Mouse (Mus musculus) monocyte, adult 2 months (primary cell): ENCODE measurements around the gene Mettl25.
A peak's percentile ranks its signal among the peaks of the same experiment; 100 is the strongest.

Experiments used
- DNase-seq, 2 experiments: peaks; one replicate each; pipeline ENCODE4 v3.0.0; 2022; ENCODE audit warnings: low spot score in 2 of 2, low read depth in 1 of 2

Mettl25 gene

GRCm38 (mm10) chr10:105840928-105841888, at the start of gene Mettl25, which contains the start of gene Ccdc59:
Mettl25 (minus strand) TSS chr10:105841380.
Ccdc59 (plus strand) TSS chr10:105841067.
- DNase-seq: peak; percentile 86 to 96

- no peak for DNase-seq
Measured at GRCm38 (mm10) chr10:105867312-105867711, 26.1 kb upstream of the Mettl25 start.

- DNase-seq: no peak
Measured at GRCm38 (mm10) chr10:105851136-105851535, 10.0 kb upstream of the Mettl25 start.

- DNase-seq: no peak
Measured at GRCm38 (mm10) chr10:105850286-105850685, 9.1 kb upstream of the Mettl25 start.

GRCm38 (mm10) chr10:105842574-105842973, 1.4 kb upstream of the Mettl25 start:
- no peak for DNase-seq

- no peak for DNase-seq
Measured at GRCm38 (mm10) chr10:105834627-105835228, 6.5 kb downstream of the Mettl25 start.

GRCm38 (mm10) chr10:105806259-105807010, 34.7 kb downstream of the Mettl25 start:
- DNase-seq: no peak

GRCm38 (mm10) chr10:105803461-105803860, 37.7 kb downstream of the Mettl25 start:
- DNase-seq: no peak

GRCm38 (mm10) chr10:105802132-105802531, 39.0 kb downstream of the Mettl25 start:
- DNase-seq: no peak

- DNase-seq: no peak
Measured at GRCm38 (mm10) chr10:105801147-105801546, 40.0 kb downstream of the Mettl25 start.

GRCm38 (mm10) chr10:105797250-105797924, 43.8 kb downstream of the Mettl25 start:
- DNase-seq: no peak

- no peak for DNase-seq
Measured at GRCm38 (mm10) chr10:105793776-105794552, 47.2 kb downstream of the Mettl25 start.

- no peak for DNase-seq
Measured at GRCm38 (mm10) chr10:105788744-105789486, 52.3 kb downstream of the Mettl25 start.

GRCm38 (mm10) chr10:105783766-105784165, 57.4 kb downstream of the Mettl25 start:
- no peak for DNase-seq

- no peak for DNase-seq
Measured at GRCm38 (mm10) chr10:105774382-105774781, 66.8 kb downstream of the Mettl25 start.

GRCm38 (mm10) chr10:105772821-105773302, 68.3 kb downstream of the Mettl25 start:
- DNase-seq: no peak

GRCm38 (mm10) chr10:105763959-105764358, 77.2 kb downstream of the Mettl25 start:
- no peak for DNase-seq

GRCm38 (mm10) chr10:105760460-105760859, 80.7 kb downstream of the Mettl25 start:
- DNase-seq: no peak

GRCm38 (mm10) chr10:105760046-105760445, 81.1 kb downstream of the Mettl25 start:
- DNase-seq: no peak
